Mouse (Mus musculus) lung, adult 2 months (tissue): ENCODE results near the gene Slc16a11.

Experiments used
- CTCF ChIP-seq: fragments of 200-500 bp; IDR thresholded peaks from 2 replicates; pipeline ENCODE4 v1.5.1; 2011; ENCODE audit warnings: mild to moderate bottlenecking, low read length, control low read depth; ENCODE audit not compliant: insufficient read depth
- POLR2A ChIP-seq: fragments of 200-500 bp; IDR thresholded peaks from 2 replicates; pipeline ENCODE4 v1.6.1; 2011; ENCODE audit warnings: low read depth, mild to moderate bottlenecking, control low read depth, low read length, borderline replicate concordance; ENCODE audit errors: extremely low read depth

- TF ChIP-seq CTCF = no peak
- TF ChIP-seq POLR2A = no peak
Observed at GRCm38 (mm10) chr11:70193354-70194285, 18.9 kb upstream of the Slc16a11 start.
